Mouse (Mus musculus) cerebellum, adult 2 months (tissue): ENCODE results near the gene Cfap74. TPM values are rescaled to one million over a fixed set of nuclear protein-coding genes. Genes with fewer than 3 reads are reported as not detected.

ENCODE experiments used
- DNase-seq, 2 experiments: peaks; one replicate each; pipeline ENCODE4 v3.0.0; 2021
- H3K27ac ChIP-seq: fragments of 200-500 bp; 2 replicates; pipeline ENCODE4 v1.5.1; 2012; ENCODE audit warnings: low read length, control low read depth, inconsistent platforms; ENCODE audit not compliant: insufficient read depth
- H3K27me3 ChIP-seq: fragments of 200-500 bp; 2 replicates; pipeline ENCODE4 v1.6.1; 2012; ENCODE audit warnings: inconsistent platforms, mild to moderate bottlenecking, low read length, moderate library complexity; ENCODE audit not compliant: control insufficient read depth, insufficient read depth
- H3K4me1 ChIP-seq: fragments of 200-500 bp; 2 replicates; pipeline ENCODE4 v1.6.1; 2011; ENCODE audit warnings: low read length; ENCODE audit not compliant: control insufficient read depth, insufficient read depth
- H3K4me3 ChIP-seq: fragments of 200-500 bp; replicated peaks from 2 replicates; pipeline ENCODE3; 2011; ENCODE audit warnings: mild to moderate bottlenecking, low read depth, low read length, control low read depth; ENCODE audit not compliant: insufficient read depth
- CTCF ChIP-seq: fragments of 200-500 bp; IDR thresholded peaks from 2 replicates; pipeline ENCODE4 v1.5.1; 2011; ENCODE audit warnings: low read depth, mild to moderate bottlenecking, control low read depth, low read length, moderate library complexity, borderline replicate concordance; ENCODE audit not compliant: insufficient read depth
- POLR2A ChIP-seq: fragments of 200-500 bp; IDR thresholded peaks from 2 replicates; pipeline ENCODE4 v1.6.1; 2011; ENCODE audit warnings: low read length, control low read depth, borderline replicate concordance; ENCODE audit not compliant: insufficient read depth
- WGBS: fragments of 180-500 bp; shearing (Covaris S2); methylation state at CpG from one replicate; pipeline ENCODE4 v1.1.7; 2018; 5-methylcytosine and 5-hydroxymethylcytosine counted together
- polyA plus RNA-seq: library from polyadenylated mRNA; depleted of rRNA; stranded (reverse); fragments of >200 nt; gene quantifications from 2 replicates; pipeline ENCODE4 v1.2.3, GENCODE M21; 2012; rRNA removed

The Cfap74 gene
- polyA plus RNA-seq: 18.7 and 22.0 TPM in 2 replicates

GRCm38 (mm10) chr4:155409058-155409776 is at the start of gene Cfap74:
Gene Cfap74 (plus strand): TSS chr4:155409190.
- Histone ChIP-seq H3K27me3 (no peaks in the 10 kb centered on the region), H3K4me1 (peaks cover 6% of the 10 kb centered on the region; the same call in 1 of the 2 replicates), H3K4me3 (peak within 1 kb of the TSS; percentile 64), H3K27ac (peak within 1 kb of the TSS; percentile 17; the same call in 1 of the 2 replicates)
- DNase-seq: peak; percentile 87 to 89
- TF ChIP-seq CTCF (no peak), POLR2A (0 out of 2 replicates have a peak, but pooled peaks have one; percentile 30)
- 1% methylated on average over 35 of the region's 35 CpGs for WGBS

DNA sequence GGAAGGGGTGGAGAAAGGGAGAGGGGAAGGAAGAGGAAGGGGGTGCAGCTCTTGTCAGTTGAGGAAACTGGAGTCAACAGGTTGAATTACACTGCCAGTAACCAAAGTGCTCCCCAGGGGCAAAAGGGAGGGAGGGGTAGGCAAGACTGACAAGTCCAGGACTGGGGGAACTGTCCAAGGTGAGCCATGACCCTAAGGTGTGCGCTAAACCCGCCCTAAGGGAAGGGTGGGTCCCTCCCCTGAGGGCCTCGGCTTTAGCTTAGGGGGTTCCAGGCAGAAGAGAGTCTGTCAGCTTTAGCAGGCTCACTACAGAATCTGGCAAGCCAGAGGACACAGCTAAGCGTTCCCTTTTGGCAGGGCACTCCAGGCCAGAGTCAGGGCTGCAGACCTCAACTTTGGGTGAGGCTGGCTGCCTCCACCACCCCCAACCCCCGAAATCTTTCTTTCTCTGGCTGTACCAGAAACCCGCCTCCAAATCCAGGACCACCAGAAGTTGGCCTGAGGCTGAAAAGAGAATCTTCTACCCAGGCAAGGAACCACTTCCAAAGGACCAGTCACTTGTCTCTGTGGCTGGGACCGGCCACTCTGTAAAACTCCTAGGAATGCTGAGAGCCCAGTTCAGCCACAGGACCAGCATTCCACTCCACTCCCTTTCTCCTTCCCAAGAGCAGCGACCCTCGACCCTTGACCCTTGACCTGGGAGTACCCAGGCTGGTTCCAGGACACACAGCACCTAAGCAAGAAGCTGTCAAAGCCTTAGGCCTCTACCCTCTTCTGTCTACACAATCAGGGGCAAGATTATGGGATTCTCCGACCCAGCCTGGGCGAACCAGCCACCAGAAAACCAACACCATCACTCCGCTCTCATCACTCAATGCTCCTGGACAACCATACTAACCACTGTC is 49.2 kb upstream of the Cfap74 start:
- Histone ChIP-seq H3K4me3 (no peak overlapping the region), H3K27ac (no peak overlapping the region), H3K4me1 (no peaks in the 10 kb centered on the region), H3K27me3 (no peaks in the 10 kb centered on the region)
- 64% methylated on average over 12 of the region's 12 CpGs for WGBS
- no peak for TF ChIP-seq POLR2A
- no peak for TF ChIP-seq CTCF
- peak in 1 of 2 experiments; percentile 31 for DNase-seq

GRCm38 (mm10) chr4:155360856-155361255 is 48.1 kb upstream of the Cfap74 start:
- Histone ChIP-seq H3K27me3 (no peaks in the 10 kb centered on the region), H3K4me1 (no peaks in the 10 kb centered on the region), H3K27ac (no peak overlapping the region), H3K4me3 (peak overlapping the region; percentile 16)
- WGBS: 3% methylated on average over 39 of the region's 42 CpGs
- DNase-seq: no peak
- TF ChIP-seq CTCF: no peak
- TF ChIP-seq POLR2A: no peak

DNA sequence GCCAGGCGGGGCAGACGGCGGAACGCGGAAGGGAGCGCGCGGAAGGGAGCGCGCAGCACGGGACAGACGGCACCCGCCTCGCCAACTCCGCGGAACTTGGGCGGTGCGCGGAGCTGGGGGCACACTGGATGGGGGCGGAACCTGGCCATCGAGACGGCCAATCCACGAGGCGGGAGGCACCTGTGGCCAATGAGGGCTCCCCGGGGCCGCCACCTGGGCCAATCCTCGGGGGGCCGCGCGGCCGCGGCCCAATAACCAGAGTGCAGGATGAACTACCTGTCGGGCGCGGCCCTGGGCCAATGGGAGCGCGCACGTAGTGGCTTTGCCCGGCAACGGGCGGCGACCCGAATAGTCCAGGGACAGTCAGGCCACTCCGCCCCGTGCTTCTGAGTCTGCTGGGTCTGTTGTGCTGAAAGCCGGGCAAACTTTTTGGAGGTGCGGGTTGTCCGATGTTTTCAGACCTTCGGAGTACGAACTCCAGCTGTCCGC is 47.6 kb upstream of the Cfap74 start, which contains the start of gene Prkcz:
Gene Prkcz (minus strand): TSS at position 59 of the 489 bp plus-strand sequence.
- Histone ChIP-seq H3K4me3 (peak within 1 kb of the TSS; percentile 61), H3K27me3 (no peaks in the 10 kb centered on the region), H3K4me1 (no peaks in the 10 kb centered on the region), H3K27ac (0 out of 2 replicates have a peak within 1 kb of the TSS, but pooled peaks have one; percentile 4)
- DNase-seq: peak; percentile 94 to 98
- TF ChIP-seq POLR2A (peak; percentile 42; the same call in 1 of the 2 replicates), CTCF (no peak)
- 1% methylated on average over 51 of the region's 51 CpGs for WGBS

DNA sequence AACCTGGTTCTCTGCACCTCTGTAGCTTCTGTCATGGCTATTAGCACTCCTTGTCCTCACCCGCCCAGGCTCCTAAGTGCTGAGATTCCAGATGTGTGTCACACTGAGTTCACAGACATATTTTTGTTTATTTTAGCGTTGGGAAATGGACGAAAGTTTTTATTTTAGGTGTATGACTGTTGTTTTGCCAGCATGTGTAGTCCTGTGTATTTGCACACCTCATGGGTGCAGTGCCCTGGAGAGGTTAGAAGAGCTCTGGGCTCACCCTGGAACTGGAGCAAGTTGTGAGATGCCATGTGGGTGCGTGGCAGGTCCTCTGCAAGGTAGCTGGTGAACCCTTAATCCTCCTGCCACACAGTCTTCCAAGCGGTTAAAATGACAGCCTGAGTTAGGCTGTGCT is 46.5 kb upstream of the Cfap74 start:
- Histone ChIP-seq H3K27me3 (no peaks in the 10 kb centered on the region), H3K4me3 (no peak overlapping the region), H3K4me1 (no peaks in the 10 kb centered on the region), H3K27ac (no peak overlapping the region)
- no peak for DNase-seq
- no peak for TF ChIP-seq POLR2A
- TF ChIP-seq CTCF: no peak
- 56% methylated on average over 5 of the region's 5 CpGs for WGBS

- no peak overlapping the region for H3K4me3 ChIP-seq
- WGBS: 90% methylated on average over 6 of the region's 6 CpGs
- H3K27me3 ChIP-seq: no peaks in the 10 kb centered on the region
- no peak for TF ChIP-seq POLR2A
- TF ChIP-seq CTCF: no peak
- H3K4me1 ChIP-seq: peaks cover 12% of the 10 kb centered on the region
- H3K27ac ChIP-seq: no peak overlapping the region
- DNase-seq: no peak
These were observed 42.2 kb upstream of the Cfap74 start for GRCm38 (mm10) chr4:155366784-155367183.

- Histone ChIP-seq H3K27ac (no peak overlapping the region), H3K4me3 (no peak overlapping the region), H3K27me3 (no peaks in the 10 kb centered on the region), H3K4me1 (peaks cover 19% of the 10 kb centered on the region)
- DNase-seq: no peak
- no peak for TF ChIP-seq CTCF
- no peak for TF ChIP-seq POLR2A
- 88% methylated on average over 9 of the region's 9 CpGs for WGBS
These were observed 41.3 kb upstream of the Cfap74 start for GRCm38 (mm10) chr4:155367739-155368138.
